ENCODE assay signal across 8 mouse cellular contexts in genomic region chr11:17256813-17257365, GRCm38 (mm10). TPM values are rescaled to one million over a fixed set of nuclear protein-coding genes. Genes with fewer than 3 reads are reported as not detected.
A peak's percentile ranks its signal among the peaks of the same experiment; 100 is the strongest.
DNase-seq lines count a peak whose midpoint lies in the region; ATAC-seq and TF ChIP-seq lines count a peak whose summit lies in the region.

No protein-coding gene starts in this region.

- WGBS in hindbrain, embryonic 12.5 days, result 54% methylated on average over 8 of the region's 8 CpGs
- 52% methylated on average over 8 of the region's 8 CpGs for WGBS in liver, embryonic 15.5 days (ENCODE audit: insufficient replicate concordance)

- TF ChIP-seq EP300 in CH12.LX (IDR thresholded peaks at IDR 0.05; ENCODE audit: low read length), result no peak

- H3K4me2 ChIP-seq in CH12.LX (ENCODE audit: insufficient read depth, low read depth, poor library complexity, severe bottlenecking), result peak overlapping the region; percentile 82
- H3K4me2 ChIP-seq in hindbrain, embryonic 12.5 days (replicated peaks), result peak overlapping the region; percentile 68
- peak overlapping the region; percentile 66 for H3K4me2 ChIP-seq in liver, embryonic 15.5 days

- H3K36me3 ChIP-seq in CH12.LX (replicated peaks in 1 of 2; ENCODE audit: control insufficient read depth in 1 of 2, insufficient read depth in 1 of 2, low read length in 1 of 2), result peaks cover 0 to 4% of the 10 kb centered on the region in 2 experiments
- no peaks in the 10 kb centered on the region for H3K36me3 ChIP-seq in hindbrain, embryonic 12.5 days
- H3K36me3 ChIP-seq in liver, embryonic 15.5 days (replicated peaks), result no peaks in the 10 kb centered on the region

- no peak for TF ChIP-seq POLR2A in CH12.LX (IDR thresholded peaks at IDR 0.05; ENCODE audit: low read depth, low read length)

- in situ Hi-C loops in CH12.LX (cut with MboI; ENCODE audit: low pct_ligation_motif_present, low pct_unique_long_range_greater_than_20kb, low sequenced_read_pairs), result no loop called here

- H3K79me2 ChIP-seq in CH12.LX (replicated peaks; ENCODE audit: control insufficient read depth, extremely low read depth, insufficient read depth, poor library complexity, severe bottlenecking), result peaks cover 30% of the 10 kb centered on the region

- no peak overlapping the region for H3K27ac ChIP-seq in CH12.LX (ENCODE audit: insufficient read depth, low read depth)
- H3K27ac ChIP-seq in hindbrain, embryonic 12.5 days, result no peak overlapping the region
- H3K27ac ChIP-seq in liver, embryonic 15.5 days (replicated peaks), result peak overlapping the region; percentile 90; the same call in 1 of the 2 replicates

- DNase-seq in frontal cortex, postnatal 10 days (ENCODE audit: low spot score in 2 of 2), result peak; percentile 8 to 20
- peak; percentile 18 for DNase-seq in CH12.LX (ENCODE audit: extremely low read depth)
- DNase-seq in cerebellum, postnatal 36 days, result peak; percentile 18 to 34
- peak; percentile 9 for DNase-seq in testis, postnatal 14 days (ENCODE audit: low spot score)

- H3K4me1 ChIP-seq in CH12.LX (ENCODE audit: control insufficient read depth in 1 of 2, insufficient read depth in 2 of 2), result peaks cover 0 to 20% of the 10 kb centered on the region in 2 experiments
- H3K4me1 ChIP-seq in hindbrain, embryonic 12.5 days, result peaks cover 15% of the 10 kb centered on the region
- H3K4me1 ChIP-seq in liver, embryonic 15.5 days (replicated peaks), result peaks cover 12% of the 10 kb centered on the region

- dilution Hi-C loops in CH12.LX (cut with MboI; ENCODE audit: extremely low pct_ligation_motif_present, extremely low pct_unique_long_range_greater_than_20kb, low sequenced_read_pairs), result no loop called here

- no peak for ATAC-seq in frontal cortex, adult (ENCODE audit: low TSS enrichment)
- ATAC-seq in hindbrain, embryonic 12.5 days (ENCODE audit: low FRiP score), result peak; percentile 75
- ATAC-seq in liver, embryonic 15.5 days (ENCODE audit: insufficient read depth), result peak; percentile 37; the same call in 1 of the 2 replicates
- ATAC-seq in megakaryocyte-erythroid progenitor cell, adult 5-6 weeks (replicated peaks; ENCODE audit: low FRiP score, low TSS enrichment, poor library complexity, severe bottlenecking), result no peak

- TF ChIP-seq CTCF in CH12.LX (conservative IDR thresholded peaks at IDR 0.05 in 1 of 2, IDR thresholded peaks at IDR 0.05 in 1 of 2; ENCODE audit: low read depth in 2 of 2, low read length in 2 of 2), result no peak

- TF ChIP-seq RAD21 in CH12.LX (IDR thresholded peaks at IDR 0.05; ENCODE audit: low read depth, low read length), result no peak

- H3K9me3 ChIP-seq in CH12.LX (replicated peaks; ENCODE audit: low read length), result no peaks in the 10 kb centered on the region
- H3K9me3 ChIP-seq in hindbrain, embryonic 12.5 days (replicated peaks), result no peaks in the 10 kb centered on the region
- H3K9me3 ChIP-seq in liver, embryonic 15.5 days (replicated peaks), result no peaks in the 10 kb centered on the region

- H3K9ac ChIP-seq in CH12.LX (ENCODE audit: insufficient read depth, low read depth), result peak overlapping the region; percentile 68
- H3K9ac ChIP-seq in hindbrain, embryonic 12.5 days, result peak overlapping the region; percentile 82
- H3K9ac ChIP-seq in liver, embryonic 15.5 days, result peak overlapping the region; percentile 81; the same call in 1 of the 2 replicates

- H3K27me3 ChIP-seq in CH12.LX (replicated peaks), result no peaks in the 10 kb centered on the region
- no peaks in the 10 kb centered on the region for H3K27me3 ChIP-seq in hindbrain, embryonic 12.5 days
- H3K27me3 ChIP-seq in liver, embryonic 15.5 days, result no peaks in the 10 kb centered on the region

- H3K4me3 ChIP-seq in CH12.LX (replicated peaks in 1 of 3; ENCODE audit: low read depth in 2 of 3, low read length in 2 of 3, poor library complexity in 1 of 3), result peak overlapping the region; percentile 37 to 99 (median 65)
- peak overlapping the region; percentile 79 for H3K4me3 ChIP-seq in hindbrain, embryonic 12.5 days
- H3K4me3 ChIP-seq in liver, embryonic 15.5 days (replicated peaks), result peak overlapping the region; percentile 85

TF ChIP-seq in CH12.LX, 34 proteins besides CTCF, POLR2A, EP300 and RAD21:
- TF ChIP-seq JUN (IDR thresholded peaks at IDR 0.05; ENCODE audit: insufficient read depth, low read depth, low read length), result no peak
- no peak for TF ChIP-seq CHD1 (IDR thresholded peaks at IDR 0.05; ENCODE audit: low read depth, low read length)
- no peak for TF ChIP-seq ZKSCAN1 (IDR thresholded peaks at IDR 0.05; ENCODE audit: borderline replicate concordance, low read depth, low read length)
- TF ChIP-seq USF1 (IDR thresholded peaks at IDR 0.05; ENCODE audit: low read depth, low read length), result no peak
- no peak for TF ChIP-seq CHD2 (IDR thresholded peaks at IDR 0.05; ENCODE audit: low read length)
- no peak for TF ChIP-seq SMC3 (IDR thresholded peaks at IDR 0.05; ENCODE audit: low read depth, low read length)
- no peak for TF ChIP-seq NRF1 (IDR thresholded peaks at IDR 0.05; ENCODE audit: low read depth, low read length)
- TF ChIP-seq SIN3A (IDR thresholded peaks at IDR 0.05; ENCODE audit: low read length), result no peak
- no peak for TF ChIP-seq ETS1 (conservative IDR thresholded peaks at IDR 0.05; ENCODE audit: low read depth, low read length)
- no peak for TF ChIP-seq USF2 (conservative IDR thresholded peaks at IDR 0.05; ENCODE audit: low read depth, low read length)
- TF ChIP-seq MAZ (IDR thresholded peaks at IDR 0.05; ENCODE audit: low read depth, low read length), result no peak
- TF ChIP-seq MAFK (IDR thresholded peaks at IDR 0.05; ENCODE audit: insufficient replicate concordance, low read length), result no peak
- TF ChIP-seq PAX5 (IDR thresholded peaks at IDR 0.05; ENCODE audit: low read length), result no peak
- no peak for TF ChIP-seq MYC (IDR thresholded peaks at IDR 0.05; ENCODE audit: low read depth, low read length)
- TF ChIP-seq KAT2A (IDR thresholded peaks at IDR 0.05; ENCODE audit: insufficient replicate concordance, low read length), result no peak
- TF ChIP-seq BHLHE40 (IDR thresholded peaks at IDR 0.05; ENCODE audit: low read depth, low read length), result no peak
- no peak for TF ChIP-seq POLR2AphosphoS2 (IDR thresholded peaks at IDR 0.05; ENCODE audit: low read depth, low read length)
- TF ChIP-seq ELF1 (IDR thresholded peaks at IDR 0.05; ENCODE audit: low read depth, low read length), result no peak
- no peak for TF ChIP-seq TCF12 (IDR thresholded peaks at IDR 0.05; ENCODE audit: low read depth, low read length)

RNA-seq across cellular contexts. Expression of gene C1d, which starts 0.5 kb away (rescaled TPM):
- 71.8 and 96.8 TPM in 2 replicates for total RNA-seq in CH12.LX (2012; rRNA removed)
- total RNA-seq in CH12.LX (2014; rRNA removed), result 117 and 128 TPM in 2 replicates
- 88.9 and 93.2 TPM in 2 replicates for polyA plus RNA-seq in CH12.LX (2012; ENCODE audit: insufficient read length, low read depth)
- polyA plus RNA-seq in hindbrain, embryonic 12.5 days (2016; fragmentation: Nextera tagmentation; extraction: Ambion mirVana), result 108 and 110 TPM in 2 replicates
- 36.1 and 38.4 TPM in 2 replicates for polyA plus RNA-seq in liver, embryonic 15.5 days (2015; fragmentation: Nextera tagmentation; extraction: Ambion mirVana)
- 47.5 and 56.5 TPM in 2 replicates for total RNA-seq in megakaryocyte-erythroid progenitor cell, adult 5-6 weeks (2014; fragmentation: Nextera tagmentation)
- 55.2 and 67.6 TPM in 2 replicates for total RNA-seq in megakaryocyte-erythroid progenitor cell, adult 5-6 weeks (2017)

RNA-seq across cellular contexts. Expression of gene Pno1, which starts 45.5 kb away (rescaled TPM):
- total RNA-seq in CH12.LX (2012; rRNA removed) (82.7 and 129 TPM in 2 replicates), CH12.LX (2014; rRNA removed) (279 and 281 TPM in 2 replicates)
- 151 and 155 TPM in 2 replicates for polyA plus RNA-seq in CH12.LX (2012; ENCODE audit: insufficient read length, low read depth)
- polyA plus RNA-seq in hindbrain, embryonic 12.5 days (2016; fragmentation: Nextera tagmentation; extraction: Ambion mirVana), result 59.9 and 64.9 TPM in 2 replicates
- 29.3 and 34.1 TPM in 2 replicates for polyA plus RNA-seq in liver, embryonic 15.5 days (2015; fragmentation: Nextera tagmentation; extraction: Ambion mirVana)
- total RNA-seq in megakaryocyte-erythroid progenitor cell, adult 5-6 weeks (2014; fragmentation: Nextera tagmentation), result 74.1 and 104 TPM in 2 replicates
- total RNA-seq in megakaryocyte-erythroid progenitor cell, adult 5-6 weeks (2017), result 176 and 177 TPM in 2 replicates

Comparison
In these comparisons a context has a peak if more than half of its experiments do, and no peak if none do; other contexts are left out.
1. ATAC-seq: peak in hindbrain, embryonic 12.5 days (single experiment) and liver, embryonic 15.5 days (single experiment); none in frontal cortex, adult (single experiment) and megakaryocyte-erythroid progenitor cell, adult 5-6 weeks (single experiment).
2. Peak in every context shown above with its lines, with median percentiles within 50 percentile points of each other: DNase-seq, H3K4me2 ChIP-seq, H3K4me3 ChIP-seq and H3K9ac ChIP-seq.